9 mouse cellular contexts compared by ENCODE assay signal in the genomic region with DNA sequence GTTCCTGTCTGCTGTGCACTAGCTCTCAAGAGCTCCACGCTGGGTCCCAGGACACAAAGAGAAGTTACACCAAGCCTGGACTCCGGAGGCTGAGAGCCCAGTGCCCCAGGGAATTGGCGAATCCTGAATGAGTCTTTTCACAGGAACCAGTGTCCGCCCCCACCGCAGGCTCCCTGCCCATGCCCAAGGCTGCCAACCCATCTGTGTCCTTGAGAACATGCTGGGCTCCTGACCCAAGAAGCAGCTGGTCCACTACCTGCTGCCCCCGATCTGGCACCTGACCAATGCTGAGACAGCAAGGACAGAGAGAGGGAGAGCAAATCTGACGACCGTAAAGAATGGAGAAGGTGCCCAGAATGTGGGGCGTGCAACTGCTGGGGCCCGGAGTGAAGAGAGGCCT.
A peak's percentile ranks its signal among the peaks of the same experiment; 100 is the strongest.
DNase-seq lines count a peak whose midpoint lies in the region; ATAC-seq and TF ChIP-seq lines count a peak whose summit lies in the region.
"Had no signal": no experiment of that assay in that cellular context is flagged by ENCODE, and none has a peak within 500 bp of the region (broad histone marks: within the 10 kb centered on the region; RNA-seq: fewer than 3 reads in every experiment).

No protein-coding gene starts in this region.

- no peaks in the 10 kb centered on the region for H3K9me3 ChIP-seq in midbrain, postnatal 0 days (ENCODE audit: low read length)
- no peaks in the 10 kb centered on the region for H3K9me3 ChIP-seq in midbrain, embryonic 10.5 days (replicated peaks)
- H3K9me3 ChIP-seq in stomach, postnatal 0 days (ENCODE audit: control insufficient read depth, low read length) = no peaks in the 10 kb centered on the region

- peak; percentile 59; the same call in 1 of the 2 replicates for ATAC-seq in midbrain, postnatal 0 days (ENCODE audit: low FRiP score)
- ATAC-seq in stomach, postnatal 0 days (ENCODE audit: low FRiP score, low TSS enrichment) = no peak

- no peaks in the 10 kb centered on the region for H3K27me3 ChIP-seq in midbrain, postnatal 0 days (ENCODE audit: insufficient read depth, low read length)
- H3K27me3 ChIP-seq in midbrain, embryonic 10.5 days (ENCODE audit: low read depth, poor library complexity, severe bottlenecking) = peaks cover 28% of the 10 kb centered on the region
- H3K27me3 ChIP-seq in stomach, postnatal 0 days (ENCODE audit: control insufficient read depth, insufficient read depth, low read length) = no peaks in the 10 kb centered on the region

- no peak for TF ChIP-seq CTCF in midbrain, postnatal 0 days (IDR thresholded peaks at IDR 0.05)
- no peak for TF ChIP-seq CTCF in stomach, postnatal 0 days (IDR thresholded peaks at IDR 0.05; ENCODE audit: low read depth)

- no peaks in the 10 kb centered on the region for H3K36me3 ChIP-seq in midbrain, postnatal 0 days (ENCODE audit: insufficient read depth, low read length)
- H3K36me3 ChIP-seq in midbrain, embryonic 10.5 days = no peaks in the 10 kb centered on the region
- H3K36me3 ChIP-seq in stomach, postnatal 0 days (ENCODE audit: control insufficient read depth, insufficient read depth, low read length) = no peaks in the 10 kb centered on the region

- H3K4me1 ChIP-seq in midbrain, postnatal 0 days (ENCODE audit: insufficient read depth, low read length) = peaks cover 13% of the 10 kb centered on the region
- peaks cover 20% of the 10 kb centered on the region for H3K4me1 ChIP-seq in midbrain, embryonic 10.5 days
- no peaks in the 10 kb centered on the region for H3K4me1 ChIP-seq in stomach, postnatal 0 days (replicated peaks; ENCODE audit: control insufficient read depth, insufficient read depth)

- no peak for TF ChIP-seq EP300 in stomach, postnatal 0 days (optimal IDR thresholded peaks at IDR 0.05)

- DNase-seq in midbrain, postnatal 0 days (ENCODE audit: low spot score) = peak; percentile 90
- no peak for DNase-seq in midbrain, embryonic 10.5 days (ENCODE audit: low spot score)
- peak; percentile 99 to 100 for DNase-seq in cerebellum, postnatal 14 days
- peak; percentile 76 to 81 for DNase-seq in layer of hippocampus, postnatal 36 days
- peak; percentile 80 for DNase-seq in testis, postnatal 14 days (ENCODE audit: low spot score)
- DNase-seq in stomach, postnatal 0 days (ENCODE audit: low spot score) = no peak
- no peak for DNase-seq in kidney, adult 18-20 months
- DNase-seq: lung, postnatal 4 days; thymus, postnatal 14 days had no signal

- H3K27ac ChIP-seq in midbrain, postnatal 0 days (ENCODE audit: low read depth, low read length) = no peak overlapping the region
- H3K27ac ChIP-seq in midbrain, embryonic 10.5 days (replicated peaks) = no peak overlapping the region
- no peak overlapping the region for H3K27ac ChIP-seq in stomach, postnatal 0 days (replicated peaks)

- H3K4me2 ChIP-seq in midbrain, postnatal 0 days (ENCODE audit: low read depth, low read length, poor library complexity, severe bottlenecking) = no peak overlapping the region
- no peak overlapping the region for H3K4me2 ChIP-seq in stomach, postnatal 0 days (replicated peaks; ENCODE audit: low read depth)

- no peak overlapping the region for H3K4me3 ChIP-seq in midbrain, postnatal 0 days (ENCODE audit: low read depth, low read length)
- no peak overlapping the region for H3K4me3 ChIP-seq in midbrain, embryonic 10.5 days
- no peak overlapping the region for H3K4me3 ChIP-seq in stomach, postnatal 0 days (ENCODE audit: low read depth, low read length)

- 75% methylated on average over 10 of the region's 10 CpGs for WGBS in midbrain, postnatal 0 days
- 89% methylated on average over 10 of the region's 10 CpGs for WGBS in midbrain, embryonic 10.5 days
- WGBS in stomach, postnatal 0 days = 81% methylated on average over 10 of the region's 10 CpGs

- H3K9ac ChIP-seq in midbrain, postnatal 0 days (replicated peaks; ENCODE audit: low read length, poor library complexity, severe bottlenecking) = no peak overlapping the region
- no peak overlapping the region for H3K9ac ChIP-seq in stomach, postnatal 0 days (ENCODE audit: low read length)

Comparison
In these comparisons a context has a peak if more than half of its experiments do, and no peak if none do; other contexts are left out.
1. DNase-seq: peak in midbrain, postnatal 0 days (single experiment), cerebellum, postnatal 14 days (2 of 2), layer of hippocampus, postnatal 36 days (2 of 2) and testis, postnatal 14 days (single experiment); none in midbrain, embryonic 10.5 days (single experiment), stomach, postnatal 0 days (single experiment) and kidney, adult 18-20 months (single experiment).